Mouse (Mus musculus): ENCODE results near the gene Lce1l.
"Not testable (repeated sequence)": the region's sequence is repeated elsewhere in the genome, so short reads cannot be mapped to it uniquely, and the experiment has no call there.

Lce1l gene

GRCm38 (mm10) chr3:92851186-92851585 lies at the start of gene Lce1l:
TSS of gene Lce1l (minus strand) at chr3:92851286.
- DNase-seq = no peak

GRCm38 (mm10) chr3:92894489-92894888 lies 43.4 kb upstream of the Lce1l start:
- no peak for DNase-seq

- DNase-seq = no peak
Measured at GRCm38 (mm10) chr3:92894063-92894462, 43.0 kb upstream of the Lce1l start.

GRCm38 (mm10) chr3:92874180-92874579 lies 23.1 kb upstream of the Lce1l start:
- no peak for DNase-seq

- no peak for DNase-seq
Measured at GRCm38 (mm10) chr3:92870116-92870515, 19.0 kb upstream of the Lce1l start, which contains the start of gene 2310050C09Rik. TSS of gene 2310050C09Rik (minus strand) at chr3:92870216.

GRCm38 (mm10) chr3:92827108-92827507 lies 24.0 kb downstream of the Lce1l start, which contains the start of gene Kprp:
TSS of gene Kprp (minus strand) at chr3:92827247.
- no peak for DNase-seq

- no peak for DNase-seq
Measured at GRCm38 (mm10) chr3:92825808-92826207, 25.3 kb downstream of the Lce1l start.

GRCm38 (mm10) chr3:92816036-92816435 lies 35.0 kb downstream of the Lce1l start:
- not testable (repeated sequence) for DNase-seq

GRCm38 (mm10) chr3:92815581-92815980 lies 35.5 kb downstream of the Lce1l start:
- DNase-seq = no peak

GRCm38 (mm10) chr3:92807791-92808190 lies 43.3 kb downstream of the Lce1l start, which contains the start of gene Lce1k:
TSS of gene Lce1k (minus strand) at chr3:92807891.
- no peak for DNase-seq

All from lung, postnatal 4 days (tissue).